Mouse (Mus musculus) G1E (cell line): ENCODE results near the gene Cst8. TPM values are rescaled to one million over a fixed set of nuclear protein-coding genes. Genes with fewer than 3 reads are reported as not detected.

ENCODE experiments used
- ATAC-seq: 2 replicates; pipeline ENCODE4 v1.8.0; 2016; ENCODE audit warnings: mild to moderate bottlenecking; ENCODE audit not compliant: insufficient number of reproducible peaks, poor library complexity, low FRiP score, severe bottlenecking; ENCODE audit errors: extremely low read depth
- DNase-seq: peaks from one replicate; pipeline ENCODE4 v3.0.0; 2012; ENCODE audit warnings: low spot score
- H3K27me3 ChIP-seq: 2 replicates; pipeline ENCODE4 v1.6.1; 2012; ENCODE audit warnings: mild to moderate bottlenecking, low read length, inconsistent platforms; ENCODE audit not compliant: insufficient read depth
- H3K36me3 ChIP-seq: replicated peaks from 2 replicates; pipeline ENCODE3; 2012; ENCODE audit warnings: mild to moderate bottlenecking, inconsistent platforms
- H3K4me1 ChIP-seq: 2 replicates; pipeline ENCODE4 v1.6.1; 2012; ENCODE audit warnings: low read depth, low read length, inconsistent platforms, mixed read lengths; ENCODE audit not compliant: insufficient read depth
- H3K4me3 ChIP-seq: 2 replicates; pipeline ENCODE4 v1.5.1; 2012; ENCODE audit warnings: low read depth, mild to moderate bottlenecking, inconsistent platforms, low read length, moderate library complexity, mixed read lengths
- H3K9me3 ChIP-seq: replicated peaks from 2 replicates; pipeline ENCODE4 v1.6.1; 2012; ENCODE audit warnings: inconsistent platforms
- CTCF ChIP-seq: IDR thresholded peaks from 2 replicates; pipeline ENCODE4 v1.5.1; 2012; ENCODE audit warnings: low read depth, low read length, inconsistent platforms, mixed read lengths
- GATA1 ChIP-seq: IDR thresholded peaks from 2 replicates; pipeline ENCODE4 v1.6.1; 2012; ENCODE audit warnings: borderline replicate concordance, low read length, inconsistent platforms, mixed read lengths
- GATA2 ChIP-seq: IDR thresholded peaks from 2 replicates; pipeline ENCODE4 v1.6.1; 2012; ENCODE audit warnings: low read depth, low read length, inconsistent platforms, borderline replicate concordance
- POLR2AphosphoS5 ChIP-seq: IDR thresholded peaks from 2 replicates; pipeline ENCODE4 v1.6.1; 2012; ENCODE audit warnings: low read depth, low read length, inconsistent platforms; ENCODE audit not compliant: insufficient replicate concordance
- TAL1 ChIP-seq: conservative IDR thresholded peaks from 2 replicates; pipeline ENCODE4 v1.6.1; 2012; ENCODE audit warnings: low read depth, low read length, inconsistent platforms, mixed read lengths
- polyA plus RNA-seq: library from polyadenylated mRNA; stranded (reverse); fragments of >175 nt; gene quantifications from 2 replicates; pipeline ENCODE4 v1.2.3, GENCODE M21; 2012
- total RNA-seq, 2 experiments: library from RNA; stranded (forward) in 1 of 2; stranded (reverse) in 1 of 2; fragments of 200-1000 nt in 1 of 2; fragments of >200 nt in 1 of 2; fragmentation: Nextera tagmentation in 1 of 2; gene quantifications; 2 replicates each; pipeline ENCODE4 v1.2.3; 2014 to 2017

Cst8 gene
- total and polyA plus RNA-seq, 3 experiments, result not detected

DNA sequence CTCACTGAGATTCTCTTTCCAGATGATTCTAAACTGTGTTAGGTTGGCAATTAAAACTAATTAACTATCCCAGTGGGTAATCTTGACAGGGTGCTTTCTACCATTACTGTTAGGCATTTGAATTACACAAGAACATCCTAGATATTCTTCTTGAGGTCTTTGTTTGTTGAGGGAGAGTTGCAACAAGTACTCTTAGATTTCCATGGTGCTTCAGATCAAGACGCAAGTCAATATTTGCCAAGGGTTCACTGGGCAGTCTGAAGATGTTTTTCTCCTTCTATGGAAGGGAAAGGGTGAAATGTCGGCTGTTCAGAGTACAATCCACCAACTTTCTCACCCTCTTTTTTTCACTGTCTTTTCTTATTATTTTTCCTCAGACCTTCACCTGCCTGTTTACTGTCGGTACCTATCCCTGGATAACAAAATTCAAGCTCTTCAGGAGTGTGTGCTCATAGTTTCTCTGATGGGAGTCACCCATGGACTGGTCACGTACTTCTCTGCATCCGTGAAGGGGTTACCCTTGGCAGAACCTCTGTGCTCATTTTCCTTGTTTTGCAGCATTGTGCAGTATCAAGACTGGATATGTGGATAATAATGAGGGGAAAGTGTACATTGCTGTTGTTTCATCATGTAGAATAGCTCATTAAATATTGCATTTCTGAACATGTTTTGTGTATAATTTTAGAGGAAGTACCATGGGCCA is 39.6 kb downstream of the Cst8 start:
- no peak overlapping the region for H3K4me3 ChIP-seq
- TF ChIP-seq POLR2AphosphoS5, result no peak
- no peak for TF ChIP-seq TAL1
- no peak for TF ChIP-seq GATA2
- no peak for TF ChIP-seq CTCF
- TF ChIP-seq GATA1, result no peak
- H3K27me3 ChIP-seq, result no peaks in the 10 kb centered on the region
- H3K4me1 ChIP-seq, result no peaks in the 10 kb centered on the region
- H3K9me3 ChIP-seq, result no peaks in the 10 kb centered on the region
- no peak for ATAC-seq
- no peak for DNase-seq
- no peaks in the 10 kb centered on the region for H3K36me3 ChIP-seq

DNA sequence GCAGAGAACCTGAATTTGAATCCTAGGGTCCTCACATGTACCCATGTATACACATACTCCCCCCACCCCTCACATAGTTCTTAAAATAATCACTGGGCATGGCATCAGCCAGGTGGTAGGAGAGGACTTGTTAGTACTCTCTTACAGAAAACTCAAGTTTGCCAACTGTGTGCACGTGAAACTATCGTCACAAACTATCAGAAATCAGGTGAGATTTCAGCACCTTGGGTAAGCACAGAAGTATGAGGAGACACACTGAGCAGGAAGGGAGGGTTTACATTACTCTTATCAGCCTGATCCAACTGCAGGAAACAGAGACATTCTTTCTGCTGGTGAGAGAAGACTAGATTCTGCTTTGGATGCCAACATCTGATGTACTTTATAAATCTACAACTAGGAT is 40.6 kb downstream of the Cst8 start:
- no peak for DNase-seq
- no peaks in the 10 kb centered on the region for H3K9me3 ChIP-seq
- no peak for TF ChIP-seq TAL1
- TF ChIP-seq GATA2, result no peak
- TF ChIP-seq GATA1, result no peak
- TF ChIP-seq CTCF, result no peak
- TF ChIP-seq POLR2AphosphoS5, result no peak
- no peak overlapping the region for H3K4me3 ChIP-seq
- ATAC-seq, result no peak
- H3K4me1 ChIP-seq, result no peaks in the 10 kb centered on the region
- H3K36me3 ChIP-seq, result no peaks in the 10 kb centered on the region
- no peaks in the 10 kb centered on the region for H3K27me3 ChIP-seq

DNA sequence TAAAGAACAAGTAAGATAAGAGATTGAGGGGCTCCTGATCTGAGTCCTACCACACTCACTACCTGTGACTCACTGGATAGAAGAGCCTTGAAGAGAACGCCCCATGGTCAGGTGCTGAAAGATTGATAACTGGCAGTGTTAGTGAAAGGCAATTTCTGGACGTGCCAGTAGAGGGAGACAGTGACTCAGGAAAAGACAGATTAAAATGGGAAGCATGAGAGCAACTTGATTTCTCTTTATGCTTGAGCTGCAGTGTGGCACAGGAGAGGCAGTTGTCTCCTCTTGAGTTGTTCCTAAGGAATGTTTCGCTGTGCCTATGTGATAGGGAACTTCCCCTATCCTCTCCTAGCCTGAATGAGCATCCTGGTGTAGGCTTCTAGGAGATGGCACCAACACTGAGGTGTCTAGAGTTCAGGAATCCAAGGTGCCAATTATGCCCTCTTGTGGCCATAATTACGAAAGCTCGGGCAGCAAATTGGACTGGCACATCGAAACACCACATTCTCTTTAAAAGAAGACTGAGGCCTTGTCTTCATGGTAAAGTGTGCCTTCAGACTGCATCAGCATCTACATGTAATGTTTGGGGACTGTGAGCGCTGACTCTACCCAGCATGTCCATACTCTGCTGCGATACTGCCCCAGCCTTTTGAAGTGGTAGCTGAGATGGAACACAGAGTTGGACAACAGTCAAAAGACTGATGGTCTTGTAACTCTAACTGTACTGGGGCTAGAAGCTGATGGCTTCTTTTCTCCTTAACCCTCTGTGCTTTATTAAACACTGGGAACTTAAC is 52.7 kb downstream of the Cst8 start:
- H3K27me3 ChIP-seq, result no peaks in the 10 kb centered on the region
- TF ChIP-seq POLR2AphosphoS5, result no peak
- peak; percentile 59 for TF ChIP-seq CTCF
- H3K4me1 ChIP-seq, result peaks cover 6% of the 10 kb centered on the region
- no peaks in the 10 kb centered on the region for H3K36me3 ChIP-seq
- H3K4me3 ChIP-seq, result no peak overlapping the region
- H3K9me3 ChIP-seq, result no peaks in the 10 kb centered on the region
- peak; percentile 86 for ATAC-seq
- no peak for DNase-seq

Other genes starting within 250 kb of the Cst8 start
- 22.5 and 43.9 TPM in 2 replicates for gene Nxt1, start 126.2 kb upstream of the Cst8 start, total RNA-seq (2014; fragmentation: Nextera tagmentation)
- gene Nxt1, start 126.2 kb upstream of the Cst8 start, total RNA-seq (2017), result 49.3 and 64.6 TPM in 2 replicates
- gene Nxt1, start 126.2 kb upstream of the Cst8 start, polyA plus RNA-seq, result 29.5 and 33.0 TPM in 2 replicates
- gene Gzf1, start 117.8 kb upstream of the Cst8 start, total RNA-seq (2014; fragmentation: Nextera tagmentation), result 20.9 and 28.4 TPM in 2 replicates
- 24.7 and 27.8 TPM in 2 replicates for gene Gzf1, start 117.8 kb upstream of the Cst8 start, total RNA-seq (2017)
- gene Gzf1, start 117.8 kb upstream of the Cst8 start, polyA plus RNA-seq, result 12.0 and 18.8 TPM in 2 replicates
- not detected in 2 replicates for gene Napb, start 66.3 kb upstream of the Cst8 start, total RNA-seq (2014; fragmentation: Nextera tagmentation)
- gene Napb, start 66.3 kb upstream of the Cst8 start, total RNA-seq (2017), result 0.16 TPM in 1 of 2 replicates, not detected in the other
- not detected in 2 replicates for gene Napb, start 66.3 kb upstream of the Cst8 start, polyA plus RNA-seq
- gene Cstl1, start 48.4 kb upstream of the Cst8 start, total RNA-seq (2014; fragmentation: Nextera tagmentation), result not detected in 2 replicates
- gene Cstl1, start 48.4 kb upstream of the Cst8 start, total RNA-seq (2017), result not detected in 2 replicates
- not detected in 2 replicates for gene Cstl1, start 48.4 kb upstream of the Cst8 start, polyA plus RNA-seq
- gene Cst11, start 27.3 kb upstream of the Cst8 start, total RNA-seq (2014; fragmentation: Nextera tagmentation), result not detected in 2 replicates
- not detected in 2 replicates for gene Cst11, start 27.3 kb upstream of the Cst8 start, total RNA-seq (2017)
- gene Cst11, start 27.3 kb upstream of the Cst8 start, polyA plus RNA-seq, result not detected in 2 replicates
- gene 8030411F24Rik, start 16.8 kb upstream of the Cst8 start, total RNA-seq (2014; fragmentation: Nextera tagmentation), result not detected in 2 replicates
- 0.23 TPM in 1 of 2 replicates, not detected in the other for gene 8030411F24Rik, start 16.8 kb upstream of the Cst8 start, total RNA-seq (2017)
- not detected in 2 replicates for gene 8030411F24Rik, start 16.8 kb upstream of the Cst8 start, polyA plus RNA-seq
- gene Cst12, start 9.4 kb upstream of the Cst8 start, total RNA-seq (2014; fragmentation: Nextera tagmentation), result not detected in 2 replicates
- not detected in 2 replicates for gene Cst12, start 9.4 kb upstream of the Cst8 start, total RNA-seq (2017)
- not detected in 2 replicates for gene Cst12, start 9.4 kb upstream of the Cst8 start, polyA plus RNA-seq
- not detected in 2 replicates for gene Cst13, start 21.3 kb downstream of the Cst8 start, total RNA-seq (2014; fragmentation: Nextera tagmentation)
- 0.27 TPM in 1 of 2 replicates, not detected in the other for gene Cst13, start 21.3 kb downstream of the Cst8 start, total RNA-seq (2017)
- not detected in 2 replicates for gene Cst13, start 21.3 kb downstream of the Cst8 start, polyA plus RNA-seq
- not detected in 2 replicates for gene Cst9, start 36.4 kb downstream of the Cst8 start, total RNA-seq (2014; fragmentation: Nextera tagmentation)
- not detected in 2 replicates for gene Cst9, start 36.4 kb downstream of the Cst8 start, total RNA-seq (2017)
- not detected in 2 replicates for gene Cst9, start 36.4 kb downstream of the Cst8 start, polyA plus RNA-seq
- gene 9230104L09Rik, start 66.3 kb downstream of the Cst8 start, total RNA-seq (2014; fragmentation: Nextera tagmentation), result not detected in 2 replicates
- not detected in 2 replicates for gene 9230104L09Rik, start 66.3 kb downstream of the Cst8 start, total RNA-seq (2017)
- gene 9230104L09Rik, start 66.3 kb downstream of the Cst8 start, polyA plus RNA-seq, result not detected in 2 replicates
- 36.9 and 46.5 TPM in 2 replicates for gene Cst3, start 76.9 kb downstream of the Cst8 start, total RNA-seq (2014; fragmentation: Nextera tagmentation)
- gene Cst3, start 76.9 kb downstream of the Cst8 start, total RNA-seq (2017), result 71.8 and 77.7 TPM in 2 replicates
- gene Cst3, start 76.9 kb downstream of the Cst8 start, polyA plus RNA-seq, result 82.2 and 105 TPM in 2 replicates
- gene Gm1330, start 204.5 kb downstream of the Cst8 start, total RNA-seq (2014; fragmentation: Nextera tagmentation), result not detected in 2 replicates
- gene Gm1330, start 204.5 kb downstream of the Cst8 start, total RNA-seq (2017), result not detected in 2 replicates
- not detected in 2 replicates for gene Gm1330, start 204.5 kb downstream of the Cst8 start, polyA plus RNA-seq
- not detected in 2 replicates for gene Gm10750, start 218.5 kb downstream of the Cst8 start, total RNA-seq (2014; fragmentation: Nextera tagmentation)
- gene Gm10750, start 218.5 kb downstream of the Cst8 start, total RNA-seq (2017), result 0.06 and 0.16 TPM in 2 replicates
- not detected in 2 replicates for gene Gm10750, start 218.5 kb downstream of the Cst8 start, polyA plus RNA-seq